Mouse (Mus musculus) small intestine, adult 10 weeks (tissue): ENCODE data around the gene Mtap. TPM values are rescaled to one million over a fixed set of nuclear protein-coding genes. Genes with fewer than 3 reads are reported as not detected.

Experiments used
- polyA plus RNA-seq: library from polyadenylated mRNA; stranded (reverse); fragments of 350-450 nt; fragmentation: Illumina TruSeq; extraction: RNeasy Lipid Tissue Mini Kit (QIAGEN cat#74804); gene quantifications from one replicate; pipeline ENCODE4 v1.2.3, GENCODE M21; 2014; ENCODE audit warnings: low replicate concordance

The Mtap gene
- polyA plus RNA-seq = 17.4 TPM

GRCm38 (mm10) chr4:89136906-89137541 is at the start of gene Mtap:
Gene Mtap (plus strand): TSS chr4:89137122.

Other genes starting within 250 kb of the Mtap start
- not detected for gene Cdkn2a, start 157.5 kb downstream of the Mtap start, polyA plus RNA-seq
- gene Cdkn2b, start 173.9 kb downstream of the Mtap start, polyA plus RNA-seq = 38.8 TPM